Mouse (Mus musculus): ENCODE data around the gene Uhrf1.

The Uhrf1 gene

GRCm38 (mm10) chr17:56343466-56343865 is 40.3 kb downstream of the Uhrf1 start:
- no peak for DNase-seq (ENCODE audit: low spot score in 2 of 2)

- no peak for DNase-seq (ENCODE audit: low spot score in 2 of 2)
Measured at GRCm38 (mm10) chr17:56345364-56345763, 42.2 kb downstream of the Uhrf1 start.

GRCm38 (mm10) chr17:56348128-56348527 is 45.0 kb downstream of the Uhrf1 start:
- no peak for DNase-seq (ENCODE audit: low spot score in 2 of 2)

GRCm38 (mm10) chr17:56348586-56348985 is 45.5 kb downstream of the Uhrf1 start:
- DNase-seq (ENCODE audit: low spot score in 2 of 2): no peak

- DNase-seq (ENCODE audit: low spot score in 2 of 2): peak; percentile 69 to 70
Measured at GRCm38 (mm10) chr17:56350694-56351093, 47.6 kb downstream of the Uhrf1 start.

GRCm38 (mm10) chr17:56356921-56357885 is 54.1 kb downstream of the Uhrf1 start:
- DNase-seq (ENCODE audit: low spot score in 2 of 2): peak; percentile 51 to 58

- no peak for DNase-seq (ENCODE audit: low spot score in 2 of 2)
Measured at GRCm38 (mm10) chr17:56359183-56359725, 56.1 kb downstream of the Uhrf1 start.

GRCm38 (mm10) chr17:56359864-56360263 is 56.7 kb downstream of the Uhrf1 start:
- no peak for DNase-seq (ENCODE audit: low spot score in 2 of 2)

GRCm38 (mm10) chr17:56360451-56360850 is 57.3 kb downstream of the Uhrf1 start:
- DNase-seq (ENCODE audit: low spot score in 2 of 2): no peak

- no peak for DNase-seq (ENCODE audit: low spot score in 2 of 2)
Measured at GRCm38 (mm10) chr17:56361542-56361941, 58.4 kb downstream of the Uhrf1 start.

- no peak for DNase-seq (ENCODE audit: low spot score in 2 of 2)
Measured at GRCm38 (mm10) chr17:56365791-56366673, 62.9 kb downstream of the Uhrf1 start.

- no peak for DNase-seq (ENCODE audit: low spot score in 2 of 2)
Measured at GRCm38 (mm10) chr17:56368291-56368790, 65.2 kb downstream of the Uhrf1 start.

- DNase-seq (ENCODE audit: low spot score in 2 of 2): no peak
Measured at GRCm38 (mm10) chr17:56370090-56370489, 67.0 kb downstream of the Uhrf1 start.

- no peak for DNase-seq (ENCODE audit: low spot score in 2 of 2)
Measured at GRCm38 (mm10) chr17:56371029-56371660, 68.0 kb downstream of the Uhrf1 start.

GRCm38 (mm10) chr17:56372109-56372508 is 69.0 kb downstream of the Uhrf1 start:
- no peak for DNase-seq (ENCODE audit: low spot score in 2 of 2)

Measured in spleen, postnatal 36 days (tissue).